Mouse (Mus musculus): ENCODE measurements at regions not wholly inside any gene's neighbourhood (a gene's known extent, or its start where the extent isn't known, plus 50 kb on each side); places are given as distances from the start of the nearest gene placed in this dataset.
A peak's percentile ranks its signal among the peaks of the same experiment; 100 is the strongest.

DNA sequence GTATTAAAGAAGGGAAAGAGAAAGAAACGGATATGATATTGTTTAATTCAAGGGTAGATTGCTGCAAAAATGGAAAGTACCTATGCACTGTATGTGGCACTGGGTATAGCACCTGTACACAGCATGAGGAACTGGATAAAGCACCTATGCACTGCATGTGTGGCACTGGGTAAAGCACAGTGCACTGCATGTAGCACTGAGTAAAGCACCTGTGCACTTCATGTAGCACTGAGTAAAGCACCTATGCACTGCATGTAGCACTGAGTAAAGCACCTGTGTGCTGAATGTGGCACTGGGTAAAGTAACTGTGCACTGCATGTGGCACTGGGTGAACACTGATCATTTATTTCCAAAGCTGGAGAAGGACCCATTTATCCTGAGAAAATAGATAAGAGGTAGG lies 280.2 kb upstream of the Fam49a start:
- no peak for DNase-seq (ENCODE audit: low spot score in 2 of 2)

DNA sequence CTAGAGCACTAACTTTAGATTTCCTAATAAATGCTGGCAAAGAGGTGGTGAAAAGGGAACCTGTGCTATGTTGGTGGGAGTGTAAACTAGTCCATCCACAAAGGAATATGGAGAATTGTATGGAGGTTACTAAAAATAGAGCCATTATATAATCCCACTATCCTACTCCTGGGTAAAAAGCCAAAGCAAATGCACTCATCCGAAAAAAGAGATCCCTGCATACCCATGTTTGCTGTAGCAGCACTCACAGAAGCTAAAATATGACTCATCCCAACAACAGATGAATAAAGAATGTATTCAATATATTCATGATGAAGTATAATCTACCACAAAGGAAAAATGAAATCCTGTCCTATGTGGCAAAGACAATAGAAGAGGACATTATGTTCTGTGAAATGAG lies 268.4 kb upstream of the Fam49a start:
- DNase-seq (ENCODE audit: low spot score in 2 of 2) = no peak

DNA sequence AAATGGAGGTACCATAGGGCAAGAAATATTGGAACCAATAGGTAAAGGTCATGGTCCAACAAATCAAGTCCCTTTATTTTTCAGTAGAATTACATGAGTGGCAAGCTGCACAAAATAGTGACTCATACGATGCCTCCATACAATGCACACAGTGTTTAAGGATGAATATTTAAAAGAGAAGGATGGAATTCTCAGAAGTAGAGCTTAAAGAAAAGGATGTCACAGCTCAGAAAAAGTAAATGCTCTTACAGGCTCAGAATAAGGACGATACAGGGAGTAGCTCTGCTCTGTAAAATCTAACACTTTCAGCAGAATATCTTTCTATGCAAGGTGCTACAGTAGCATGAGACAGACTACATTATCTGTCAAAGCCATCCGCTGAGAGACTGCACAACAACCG lies 262.7 kb upstream of the Fam49a start:
- no peak for DNase-seq (ENCODE audit: low spot score in 2 of 2)

DNA sequence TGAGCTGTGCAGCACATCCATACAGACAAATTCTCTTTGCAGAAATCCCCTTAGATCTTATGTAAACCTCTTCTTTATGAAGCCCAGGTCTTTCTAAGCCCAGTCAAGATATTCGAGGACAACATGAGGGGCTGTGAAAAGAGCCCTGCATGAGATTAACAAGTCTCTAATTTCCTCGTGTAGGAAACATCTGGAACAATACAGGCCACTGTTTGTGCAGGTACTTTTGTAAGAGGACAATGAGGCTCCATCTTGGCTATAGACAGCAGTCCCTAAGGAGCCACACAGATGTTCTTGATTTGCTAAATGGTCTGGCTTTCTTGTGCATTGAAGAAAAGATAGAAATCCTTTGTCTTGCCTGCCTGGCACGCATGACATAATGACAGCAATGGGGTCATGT lies 259.5 kb upstream of the Fam49a start:
- no peak for DNase-seq (ENCODE audit: low spot score in 2 of 2)

DNA sequence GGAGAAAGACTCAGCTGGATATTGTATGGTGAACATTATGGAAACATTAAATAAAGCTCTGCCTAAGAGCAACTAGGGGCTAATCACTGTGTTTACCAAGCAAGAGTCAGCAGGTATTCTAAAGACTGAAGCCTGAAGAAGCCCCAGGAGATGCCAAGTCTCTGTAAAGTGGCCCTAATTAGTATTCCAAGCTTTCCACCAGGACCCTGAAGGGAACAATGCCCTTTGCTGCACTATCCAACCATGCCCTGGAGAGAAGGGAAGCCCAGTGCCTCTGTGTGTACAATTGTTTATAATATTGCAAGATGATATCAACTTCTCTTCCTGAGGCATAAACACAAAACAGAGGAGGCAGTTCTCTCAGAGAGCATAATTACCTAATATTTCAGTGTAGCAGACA lies 251.3 kb upstream of the Fam49a start:
- DNase-seq (ENCODE audit: low spot score in 2 of 2) = no peak

DNA sequence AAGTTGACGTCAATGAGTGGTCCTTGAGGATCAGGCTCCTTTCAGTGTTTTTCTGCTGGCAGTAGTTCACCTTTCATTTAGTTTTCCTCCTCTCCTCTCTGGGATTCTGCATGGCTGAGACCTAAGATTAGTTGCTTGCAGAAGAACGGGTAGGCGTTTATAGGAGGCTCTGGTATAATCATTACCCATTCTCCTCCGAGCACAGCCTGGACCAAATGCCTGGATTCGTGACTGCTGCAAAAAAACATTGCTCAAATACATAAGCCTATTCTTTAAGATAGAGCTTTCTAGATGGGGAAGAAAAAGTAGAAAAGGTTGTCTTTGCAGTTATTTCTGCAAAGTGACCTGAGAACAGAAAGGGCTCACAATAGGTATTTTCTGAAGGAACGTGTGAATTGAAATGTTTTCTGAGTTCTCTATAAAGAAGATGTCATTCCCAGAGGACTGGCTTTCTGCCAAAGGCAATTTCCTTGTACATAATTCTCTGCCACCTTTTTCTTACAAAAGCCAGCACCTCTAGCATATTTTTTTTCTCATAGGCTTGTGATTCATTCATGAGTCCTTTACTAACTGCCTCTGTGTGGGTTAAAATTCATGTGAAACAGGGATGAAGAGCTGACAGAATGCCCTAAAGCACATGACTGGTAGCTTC lies 238.0 kb upstream of the Fam49a start:
- DNase-seq (ENCODE audit: low spot score in 2 of 2) = peak; percentile 21 to 47

DNA sequence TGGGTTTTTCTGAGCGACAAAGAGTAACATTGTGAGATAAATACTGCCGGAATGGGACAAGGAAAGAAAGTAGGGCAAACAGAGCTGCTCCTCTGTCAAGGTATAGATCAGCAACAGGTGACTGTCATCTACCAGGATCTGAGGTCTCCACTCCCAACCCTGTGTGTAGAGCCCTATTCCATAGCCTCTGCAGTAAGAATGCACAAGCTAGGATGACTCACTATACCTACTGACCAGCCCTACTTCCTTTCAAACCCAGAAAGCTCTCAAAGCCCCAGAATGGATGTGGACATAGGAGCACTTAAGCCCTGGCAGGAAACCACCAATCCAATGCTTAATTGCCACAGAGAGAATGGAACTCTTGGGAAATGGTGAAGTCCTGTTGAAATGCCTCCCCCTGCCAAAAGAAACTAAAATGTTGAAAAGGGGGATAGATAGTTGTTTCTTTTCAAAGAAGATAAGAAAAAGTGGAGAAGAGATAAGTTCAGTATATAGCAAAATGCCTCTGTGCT lies 231.8 kb upstream of the Fam49a start:
- DNase-seq (ENCODE audit: low spot score in 2 of 2) = no peak

DNA sequence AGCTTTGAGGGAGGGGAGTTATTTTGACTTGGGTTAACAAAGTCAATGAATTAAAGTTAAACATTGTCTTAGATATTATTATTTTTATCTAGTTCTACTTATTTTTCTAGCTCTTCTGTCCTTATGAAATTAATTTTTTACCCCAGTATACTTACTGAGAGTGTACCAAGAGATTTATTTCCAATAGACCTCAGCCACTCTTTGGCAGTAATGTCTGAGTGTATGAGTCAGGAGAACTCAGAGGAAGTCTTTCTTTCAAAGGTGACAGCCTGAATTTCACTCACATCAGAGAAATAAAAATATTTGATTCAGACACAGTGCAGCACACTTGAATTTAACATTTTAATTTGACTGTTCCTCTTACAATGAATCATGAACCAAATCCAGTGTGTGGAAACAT lies 227.4 kb upstream of the Fam49a start:
- no peak for DNase-seq (ENCODE audit: low spot score in 2 of 2)

DNA sequence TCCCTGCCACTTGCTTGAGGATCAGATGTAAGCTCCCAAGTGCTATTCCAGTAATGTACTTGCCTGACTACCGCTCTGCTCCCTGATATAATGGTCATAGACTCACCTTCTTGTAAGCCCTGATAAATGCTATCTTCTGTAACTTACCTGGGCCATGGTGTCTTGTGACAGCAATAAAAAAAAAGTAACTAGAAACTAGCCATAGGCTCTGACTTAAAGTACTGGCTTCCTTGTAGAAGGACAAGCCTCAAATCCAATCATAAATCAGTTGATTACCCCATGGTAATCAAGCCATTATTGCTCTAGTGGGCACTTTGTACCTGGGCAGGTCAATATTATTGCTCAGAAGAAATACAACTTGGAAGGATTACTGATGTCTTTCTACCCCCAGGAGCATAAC lies 222.7 kb upstream of the Fam49a start:
- no peak for DNase-seq (ENCODE audit: low spot score in 2 of 2)

DNA sequence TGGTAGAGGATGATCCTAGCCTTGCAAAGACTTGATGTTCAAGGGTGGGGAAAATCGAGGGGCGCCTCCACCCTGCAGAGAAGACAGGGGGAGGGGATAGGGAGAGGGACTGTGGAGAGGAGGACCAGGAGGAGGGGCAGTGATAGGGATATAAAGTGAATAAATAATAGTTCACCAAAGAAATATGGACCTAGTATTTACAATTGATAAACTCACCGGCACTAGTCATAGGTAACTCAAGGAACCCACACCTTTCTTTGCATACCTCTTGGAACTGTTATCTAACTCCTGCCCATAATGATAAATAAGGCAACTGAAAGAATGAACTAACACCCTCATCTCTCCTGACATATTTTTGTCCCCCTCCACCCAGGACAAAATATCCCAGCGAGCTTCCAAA lies 199.7 kb upstream of the Fam49a start:
- no peak for DNase-seq (ENCODE audit: low spot score in 2 of 2)

DNA sequence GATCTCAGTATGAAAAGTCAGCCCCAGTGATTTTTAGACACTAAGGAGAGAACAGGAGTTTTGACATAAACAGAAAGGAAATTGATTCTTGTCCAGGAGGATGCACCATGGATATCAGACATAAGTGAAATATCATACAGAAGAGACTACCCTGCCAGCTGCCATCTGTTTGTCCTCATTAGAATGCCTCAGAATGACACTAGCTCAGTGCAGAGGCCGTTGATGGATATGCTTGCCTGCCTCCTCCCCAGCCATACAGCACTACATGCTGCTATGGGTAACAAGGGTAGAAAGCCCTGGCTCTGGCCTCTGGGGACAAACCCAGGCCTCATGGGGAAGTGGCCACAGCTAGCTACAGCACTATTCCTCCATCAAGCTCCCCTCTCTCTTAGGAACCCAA lies 198.0 kb upstream of the Fam49a start:
- peak; percentile 11 to 23 for DNase-seq (ENCODE audit: low spot score in 2 of 2)

DNA sequence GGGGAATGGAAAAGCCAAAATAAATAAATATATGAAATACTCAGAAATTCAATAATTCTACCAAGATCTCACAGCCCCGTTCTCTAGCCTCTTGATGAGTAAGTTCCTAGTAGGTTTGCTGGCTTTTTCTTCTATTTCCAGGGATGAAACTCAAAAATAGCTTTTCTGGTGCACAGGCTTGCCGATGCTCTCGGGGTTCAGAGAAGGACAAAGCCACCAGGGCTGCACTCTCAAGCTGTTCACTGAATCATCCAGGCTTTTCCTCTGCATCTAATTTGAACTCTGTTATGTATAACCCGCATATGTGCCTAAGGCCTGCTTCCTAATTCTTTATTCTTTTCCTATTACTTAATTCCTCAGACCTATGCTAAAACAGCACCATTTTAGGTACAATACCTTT lies 197.5 kb upstream of the Fam49a start:
- DNase-seq (ENCODE audit: low spot score in 2 of 2) = peak; percentile 12 to 31

DNA sequence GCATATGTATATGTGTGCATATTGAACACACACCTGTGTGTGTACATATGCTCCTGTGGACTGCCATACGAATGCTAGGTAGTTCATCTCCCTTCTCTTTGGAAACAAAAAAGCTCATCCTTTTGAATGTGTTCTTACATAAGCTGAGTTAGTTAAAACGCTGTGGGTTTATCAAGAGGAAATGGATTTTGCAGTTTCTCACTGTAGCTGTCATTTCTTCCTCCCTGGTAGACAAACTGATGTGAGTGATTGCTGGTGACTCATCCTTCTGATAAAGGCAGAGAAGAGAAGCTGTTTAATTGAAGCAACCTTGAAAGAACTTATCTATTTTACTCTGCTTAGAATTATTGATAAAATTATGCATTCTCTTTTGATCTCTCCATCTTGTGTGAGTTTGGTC lies 173.6 kb upstream of the Fam49a start:
- DNase-seq (ENCODE audit: low spot score in 2 of 2) = no peak

All from left cerebral cortex, adult 18-20 months (tissue).